Mouse (Mus musculus) heart, postnatal 10 days (tissue): Measurements from ENCODE around the gene Gabra4. TPM values are rescaled to one million over a fixed set of nuclear protein-coding genes. Genes with fewer than 3 reads are reported as not detected.
A peak's percentile ranks its signal among the peaks of the same experiment; 100 is the strongest.

ENCODE experiments used
- DNase-seq, 2 experiments: peaks; one replicate each; pipeline ENCODE4 v3.0.0; 2021
- intact Hi-C: fragments of 180-260 bp; cut with DNase I; formaldehyde crosslinking; loops from one replicate; pipeline ENCODE4 v1.15.1; 2025
- total RNA-seq, 2 experiments: library from RNA; stranded (reverse); gene quantifications; 2 replicates each; pipeline ENCODE4 v1.2.3; 2021

Gene Gabra4
- under 1 TPM in 1 of 2 experiments, not detected in 1; 0.17 TPM for total RNA-seq

- no peak for DNase-seq
- intact Hi-C loops, result no loop called here
These were observed at the start of gene Gabra4 for GRCm38 (mm10) chr5:71658115-71658497. TSS of gene Gabra4 (minus strand) at chr5:71658308.

- DNase-seq, result no peak
- intact Hi-C loops, result loop anchor here (2.0 kb wide), 1 partner anchor 198 kb away; no protein-coding TSS in a partner anchor
These were observed 43.1 kb upstream of the Gabra4 start for GRCm38 (mm10) chr5:71701273-71701614.

DNA sequence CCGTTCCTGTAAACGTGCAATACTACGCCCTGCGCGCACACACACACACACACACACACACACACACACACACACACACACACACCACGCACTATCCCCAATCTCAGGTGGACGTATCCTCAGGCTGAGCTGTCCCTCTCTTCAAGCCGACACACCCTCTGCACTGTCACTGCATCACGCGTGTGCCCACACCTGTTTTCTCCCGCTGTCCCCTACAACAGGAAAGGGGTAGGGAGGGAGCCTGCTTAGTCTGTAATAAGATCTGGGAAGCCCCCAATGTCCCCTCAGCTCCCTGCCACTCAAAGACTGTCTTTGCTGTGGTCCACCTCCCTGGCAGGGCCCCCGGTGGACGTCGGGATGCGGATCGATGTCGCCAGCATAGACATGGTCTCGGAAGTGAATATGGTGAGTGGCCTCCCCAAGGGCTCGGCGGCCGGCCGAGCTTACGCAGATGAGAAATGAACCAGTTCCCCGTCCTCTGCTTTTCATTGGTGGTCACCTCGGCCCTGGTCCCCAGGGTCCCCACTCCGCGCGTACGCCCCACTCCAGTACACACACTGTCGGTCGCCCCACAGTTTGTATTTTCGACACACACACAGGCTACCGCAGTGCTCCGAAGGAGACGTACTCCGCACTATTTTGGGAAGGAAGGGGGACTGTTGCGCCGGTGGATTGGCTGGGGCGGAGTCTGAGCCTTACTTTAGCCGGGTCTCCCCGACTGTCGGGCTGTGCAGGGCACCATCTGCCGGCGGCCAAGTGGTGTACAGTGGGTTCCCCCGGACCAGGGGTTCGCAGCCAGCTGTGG lies 42.6 kb upstream of the Gabra4 start:
- intact Hi-C loops, result loop anchor here (2.0 kb wide), 1 partner anchor 198 kb away; no protein-coding TSS in a partner anchor
- DNase-seq, result peak; percentile 24 to 27

GRCm38 (mm10) chr5:71699696-71700467 lies 41.8 kb upstream of the Gabra4 start:
- intact Hi-C loops, result loop anchor here (2.0 kb wide), 1 partner anchor 197 kb away; no protein-coding TSS in a partner anchor
- peak; percentile 14 to 31 for DNase-seq

- intact Hi-C loops, result loop anchor here (10.0 kb wide), 1 partner anchor 161 kb away; no protein-coding TSS in a partner anchor
- DNase-seq, result peak in 1 of 2 experiments; percentile 2
These were observed 7.5 kb upstream of the Gabra4 start for GRCm38 (mm10) chr5:71665593-71665992.

DNA sequence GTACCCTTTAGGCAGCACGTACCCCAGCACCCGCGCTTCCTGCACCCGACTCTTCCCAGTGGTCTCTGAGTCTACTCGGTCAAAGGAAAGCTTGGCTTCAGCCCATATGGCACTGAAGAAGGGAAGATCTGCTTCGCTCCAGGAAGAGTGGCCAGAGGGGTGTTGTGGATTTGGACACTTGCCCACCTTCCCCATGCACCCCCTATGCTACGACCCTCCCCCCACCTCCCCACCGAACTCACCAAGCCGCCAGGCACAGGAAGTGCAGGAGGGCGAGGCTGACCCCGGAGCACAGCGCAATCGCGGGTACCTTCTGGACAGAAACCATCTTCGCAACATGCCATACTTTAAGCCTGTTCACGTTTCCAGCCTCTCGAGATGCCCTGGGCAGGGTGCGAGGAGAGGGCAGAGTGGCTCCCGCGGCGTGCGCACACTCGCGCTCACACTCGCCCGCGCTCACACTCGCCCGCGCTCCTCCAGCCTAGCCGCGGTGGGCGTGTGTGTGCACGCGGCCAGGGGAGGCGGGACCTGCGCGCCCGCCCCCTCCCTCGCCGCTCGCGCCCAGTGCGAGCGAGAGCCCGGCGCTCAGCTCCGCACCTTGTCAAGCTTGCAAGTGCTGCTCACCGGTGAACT lies 510 bp downstream of the Gabra4 start, which contains the start of gene Gabrb1:
Gene Gabrb1, plus strand, starts transcription at position 632 of the 633 bp plus-strand sequence.
- DNase-seq, result peak; percentile 17 to 18
- intact Hi-C loops, result no loop called here

- intact Hi-C loops, result no loop called here
- no peak for DNase-seq
These were observed 1.3 kb downstream of the Gabra4 start for GRCm38 (mm10) chr5:71656771-71657170.

DNA sequence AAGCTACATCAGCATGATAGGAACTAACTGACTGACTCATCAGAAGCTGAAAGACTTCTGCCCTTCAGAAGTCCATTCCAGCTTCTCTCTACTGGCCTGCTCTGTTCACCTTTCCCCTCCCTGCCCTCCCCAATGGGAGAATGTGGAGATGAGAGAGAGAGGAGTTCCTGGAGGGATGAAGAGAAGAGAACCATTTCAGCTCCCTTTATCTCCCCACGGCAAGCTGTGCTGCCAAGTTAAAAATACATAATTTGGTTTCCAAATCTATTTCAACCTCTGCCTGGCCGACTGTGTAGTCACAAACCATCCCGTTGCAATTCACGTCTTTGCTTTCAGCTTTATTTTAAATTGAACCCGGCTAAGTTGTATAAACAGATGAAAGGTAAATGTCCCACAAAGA lies 4.1 kb downstream of the Gabra4 start:
- no peak for DNase-seq
- intact Hi-C loops, result no loop called here

- DNase-seq, result no peak
- intact Hi-C loops, result no loop called here
These were observed 10.0 kb downstream of the Gabra4 start for GRCm38 (mm10) chr5:71648108-71648507.

DNA sequence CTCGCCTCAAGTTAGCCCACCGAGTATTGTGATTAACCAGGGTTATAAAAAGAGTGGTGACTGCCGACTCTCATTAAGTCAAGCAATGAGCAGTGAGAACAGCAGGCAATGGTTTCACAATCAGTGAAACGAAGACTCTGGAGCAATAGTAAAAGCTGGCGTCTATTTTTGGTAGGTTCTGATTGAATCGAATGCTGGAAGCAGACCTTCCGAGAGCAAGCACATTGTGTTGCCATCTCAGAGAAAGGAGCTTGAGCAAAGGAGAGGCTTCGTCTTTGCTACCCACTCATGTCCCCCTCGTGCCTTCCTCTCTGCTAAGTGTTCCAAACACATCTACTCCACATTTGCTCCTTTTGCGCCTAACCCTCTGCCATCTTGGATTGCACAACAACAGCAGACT lies 18.3 kb downstream of the Gabra4 start:
- intact Hi-C loops, result no loop called here
- no peak for DNase-seq

GRCm38 (mm10) chr5:71627820-71628219 lies 30.3 kb downstream of the Gabra4 start:
- intact Hi-C loops, result no loop called here
- no peak for DNase-seq

- intact Hi-C loops, result no loop called here
These were observed 41.4 kb downstream of the Gabra4 start for GRCm38 (mm10) chr5:71616734-71617133.

DNA sequence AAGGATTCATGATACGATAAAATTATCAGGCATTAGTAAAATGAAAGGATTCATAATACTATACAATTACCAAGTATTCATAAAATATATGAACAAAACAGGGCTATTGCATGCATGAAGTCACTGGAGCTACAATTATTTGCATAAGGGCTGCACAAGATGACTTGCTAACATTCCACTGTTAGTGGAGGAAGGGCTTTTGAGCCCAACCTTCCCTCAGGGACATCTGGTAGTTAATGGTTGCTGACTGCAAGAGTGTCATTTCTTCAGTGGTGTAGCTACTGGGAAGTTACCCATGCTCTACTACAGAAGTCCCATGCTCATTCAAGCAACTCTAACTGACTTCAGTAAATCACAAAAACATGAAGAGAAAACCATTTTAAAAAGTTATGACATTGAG lies 43.8 kb downstream of the Gabra4 start:
- no peak for DNase-seq
- intact Hi-C loops, result no loop called here

More at GRCm38 (mm10) chr5:71616734-71617133, 41.4 kb downstream of the Gabra4 start:
- no peak for DNase-seq

DNA sequence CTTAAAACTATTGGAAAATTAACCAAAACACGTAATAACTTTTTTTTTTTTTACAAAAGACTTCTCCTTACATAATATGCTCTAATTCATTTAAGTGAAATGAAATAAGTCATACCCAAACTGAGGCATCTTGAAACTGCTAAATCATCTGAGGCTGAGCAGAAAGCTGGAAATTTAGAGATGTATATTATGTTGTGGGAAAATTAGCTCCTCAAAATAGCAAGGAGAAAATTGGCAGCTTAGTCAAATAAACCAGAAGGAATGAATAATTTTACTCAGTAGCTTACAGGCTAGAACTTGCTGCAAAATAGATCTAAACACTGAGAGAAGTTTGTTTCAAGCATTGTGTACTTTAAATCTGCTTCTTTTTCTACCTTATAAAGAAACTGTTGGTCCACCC lies 49.4 kb downstream of the Gabra4 start:
- intact Hi-C loops, result no loop called here
- DNase-seq, result no peak

DNA sequence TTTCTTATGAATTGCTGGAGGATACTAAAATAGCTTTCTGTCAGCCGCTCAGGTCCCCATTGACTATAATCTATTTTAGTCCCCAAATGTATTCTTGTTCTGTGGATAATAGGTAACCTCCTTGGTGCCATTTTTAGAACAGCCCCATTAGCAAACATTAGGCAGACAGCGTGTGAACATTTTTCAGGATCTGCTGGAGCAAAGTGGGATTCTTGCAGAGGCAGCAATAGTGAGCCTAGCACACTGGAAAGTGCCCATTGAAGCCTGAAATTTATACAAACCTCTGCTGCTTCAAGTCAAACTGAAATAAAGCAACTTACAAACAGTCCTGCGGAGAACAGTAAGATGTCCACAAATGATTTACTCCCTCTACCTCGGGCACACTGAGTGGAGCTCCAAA lies 51.2 kb downstream of the Gabra4 start:
- intact Hi-C loops, result no loop called here
- DNase-seq, result peak in 1 of 2 experiments; percentile 1

DNA sequence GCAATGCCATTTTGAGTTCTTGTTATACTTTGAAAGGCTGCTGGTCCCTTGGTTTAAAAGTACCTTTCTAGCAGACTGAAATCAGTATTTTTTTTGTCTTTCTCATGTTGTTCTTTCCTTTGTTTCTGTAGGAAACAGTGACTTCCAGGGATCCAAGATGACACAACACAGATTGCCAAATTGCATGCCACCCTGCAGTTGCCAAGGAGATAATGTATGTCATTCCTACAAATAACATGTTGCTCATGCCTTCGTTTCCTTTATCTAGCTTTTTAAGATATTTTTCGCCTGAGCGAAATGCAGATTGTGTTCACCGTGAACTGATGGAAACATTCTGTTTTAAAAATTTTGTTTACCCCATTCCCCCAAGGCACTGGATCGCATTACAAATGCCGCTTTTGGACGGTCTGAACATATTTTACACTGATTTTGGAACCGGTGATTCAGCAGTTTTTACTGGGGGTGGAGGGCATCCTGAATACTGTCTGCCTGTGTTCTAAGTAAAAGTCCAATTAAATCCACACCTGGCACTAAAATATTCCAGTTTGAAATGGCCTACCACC lies 53.9 kb downstream of the Gabra4 start:
- intact Hi-C loops, result no loop called here
- peak in 1 of 2 experiments; percentile 3 for DNase-seq

- no peak for DNase-seq
- intact Hi-C loops, result no loop called here
These were observed 62.8 kb downstream of the Gabra4 start for GRCm38 (mm10) chr5:71595321-71595720.

GRCm38 (mm10) chr5:71593745-71594255 lies 64.3 kb downstream of the Gabra4 start:
- no peak for DNase-seq
- intact Hi-C loops, result no loop called here

GRCm38 (mm10) chr5:71571646-71572237 lies 86.4 kb downstream of the Gabra4 start:
- intact Hi-C loops, result no loop called here
- no peak for DNase-seq

DNA sequence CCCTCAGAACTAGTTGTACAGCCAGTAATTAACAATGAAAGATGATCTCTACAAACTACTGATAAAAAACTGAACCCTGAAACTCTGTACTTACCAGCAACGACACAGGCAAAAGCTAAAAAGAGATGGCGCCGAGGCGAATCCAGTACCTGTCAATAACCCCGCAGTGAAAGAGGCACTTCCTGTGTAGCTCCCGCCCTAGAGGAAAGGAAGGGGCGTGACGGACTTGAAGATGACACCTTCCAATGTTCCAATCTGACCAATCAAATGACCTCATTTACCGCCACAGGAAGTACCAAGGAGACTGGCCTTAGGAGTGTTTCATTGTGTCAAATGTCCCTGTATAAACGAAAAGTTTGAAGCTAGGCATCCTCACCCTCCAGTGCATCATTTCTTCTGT lies 110.0 kb downstream of the Gabra4 start, which contains the start of gene Cox7b2:
Gene Cox7b2, minus strand, starts transcription at position 127 of the 400 bp plus-strand sequence.
- intact Hi-C loops, result loop anchor here (5.0 kb wide), 1 partner anchor 719 kb away; no protein-coding TSS in a partner anchor
- DNase-seq, result no peak
